Mouse (Mus musculus) erythroblast, embryonic 14.5 days (primary cell): ENCODE results near the gene Trpd52l3. TPM values are rescaled to one million over a fixed set of nuclear protein-coding genes. Genes with fewer than 3 reads are reported as not detected.

Experiments used
- H3K27me3 ChIP-seq: 2 replicates; pipeline ENCODE4 v1.6.1; 2012; ENCODE audit warnings: inconsistent platforms; ENCODE audit not compliant: control insufficient read depth
- H3K36me3 ChIP-seq: 2 replicates; pipeline ENCODE4 v1.6.1; 2012; ENCODE audit warnings: mild to moderate bottlenecking, inconsistent platforms; ENCODE audit not compliant: control insufficient read depth
- H3K4me1 ChIP-seq: 2 replicates; pipeline ENCODE4 v1.6.1; 2012; ENCODE audit warnings: inconsistent platforms; ENCODE audit not compliant: control insufficient read depth
- H3K4me3 ChIP-seq: replicated peaks from 2 replicates; pipeline ENCODE3; 2012; ENCODE audit warnings: moderate library complexity, mild to moderate bottlenecking, inconsistent platforms
- H3K9me3 ChIP-seq: 2 replicates; pipeline ENCODE4 v1.6.1; 2012; ENCODE audit warnings: low read length, inconsistent platforms, mixed read lengths; ENCODE audit not compliant: control insufficient read depth
- GATA1 ChIP-seq: IDR thresholded peaks from 2 replicates; pipeline ENCODE4 v1.6.1; 2012; ENCODE audit warnings: low read length, inconsistent platforms, mixed read lengths
- TAL1 ChIP-seq: IDR thresholded peaks from 3 replicates; pipeline ENCODE4 v1.6.1; 2012; ENCODE audit warnings: low read length, inconsistent platforms, mixed read lengths
- polyA plus RNA-seq: library from polyadenylated mRNA; stranded (reverse); fragments of >175 nt; gene quantifications from 2 replicates; pipeline ENCODE4 v1.2.3, GENCODE M21; 2012

Trpd52l3 gene
- polyA plus RNA-seq, 1 experiment = not detected

GRCm38 (mm10) chr19:30045857-30046256 is 42.3 kb downstream of the Trpd52l3 start:
- TF ChIP-seq TAL1 (no peak), GATA1 (no peak)
- no peak overlapping the region for H3K4me3 ChIP-seq
- H3K4me1 ChIP-seq = peaks cover 28% of the 10 kb centered on the region
- H3K27me3 ChIP-seq = no peaks in the 10 kb centered on the region
- peaks cover 4% of the 10 kb centered on the region; the same call in 1 of the 2 replicates for H3K9me3 ChIP-seq
- peaks cover 79% of the 10 kb centered on the region for H3K36me3 ChIP-seq

DNA sequence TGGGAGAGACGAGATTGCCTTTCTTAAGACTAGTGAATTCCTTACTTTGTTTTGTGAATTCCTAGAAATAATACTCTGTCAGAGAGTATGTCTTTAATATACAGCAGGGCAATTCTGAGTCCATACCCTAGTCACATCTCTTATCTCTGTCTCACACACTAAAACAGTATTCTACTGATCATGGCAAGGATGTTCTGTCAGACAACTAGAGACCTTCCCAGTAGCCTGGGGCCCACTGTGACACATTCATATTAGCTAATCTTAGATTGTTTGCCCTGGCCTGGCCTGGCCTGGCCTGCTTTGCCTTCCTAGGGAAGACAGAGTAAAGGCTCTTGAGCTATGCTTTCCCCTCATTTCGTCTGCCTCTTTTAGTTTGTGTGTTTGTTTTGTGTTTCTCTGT is 47.0 kb downstream of the Trpd52l3 start:
- peaks cover 4% of the 10 kb centered on the region; the same call in 1 of the 2 replicates for H3K9me3 ChIP-seq
- peaks cover 54% of the 10 kb centered on the region for H3K4me1 ChIP-seq
- H3K27me3 ChIP-seq = no peaks in the 10 kb centered on the region
- TF ChIP-seq TAL1 (no peak), GATA1 (no peak)
- H3K4me3 ChIP-seq = peak overlapping the region; percentile 33
- peaks cover 60% of the 10 kb centered on the region for H3K36me3 ChIP-seq

DNA sequence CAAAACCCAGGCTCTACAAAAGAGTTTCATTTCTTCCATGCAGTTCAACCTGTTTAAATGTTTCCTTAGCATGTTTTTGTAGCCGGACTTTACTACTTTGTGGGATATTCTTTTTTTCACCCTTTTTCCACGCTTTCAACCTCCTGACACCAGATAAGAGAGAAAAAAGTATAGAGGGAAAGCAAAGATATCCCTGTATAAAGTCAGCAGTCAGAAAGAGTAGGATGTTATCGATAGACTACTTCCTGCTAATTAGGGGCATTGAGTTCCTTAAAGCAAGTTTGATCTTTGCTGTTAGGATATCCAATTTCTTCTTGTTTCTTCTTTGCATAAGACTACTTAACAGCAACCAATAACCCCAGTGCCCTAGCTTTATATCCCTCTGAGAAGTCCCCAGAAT is 47.9 kb downstream of the Trpd52l3 start:
- no peak for TF ChIP-seq GATA1
- peaks cover 4% of the 10 kb centered on the region; the same call in 1 of the 2 replicates for H3K9me3 ChIP-seq
- H3K4me1 ChIP-seq = peaks cover 54% of the 10 kb centered on the region

GRCm38 (mm10) chr19:30054218-30054617 is 50.6 kb downstream of the Trpd52l3 start:
- H3K4me3 ChIP-seq = no peak overlapping the region
- TF ChIP-seq GATA1 = no peak
- no peak for TF ChIP-seq TAL1
- H3K4me1 ChIP-seq = peaks cover 43% of the 10 kb centered on the region
- H3K27me3 ChIP-seq = no peaks in the 10 kb centered on the region
- H3K9me3 ChIP-seq = no peaks in the 10 kb centered on the region
- H3K36me3 ChIP-seq = peaks cover 51% of the 10 kb centered on the region

More for the DNA sequence above, 47.9 kb downstream of the Trpd52l3 start:
- Histone ChIP-seq H3K36me3 (peaks cover 56% of the 10 kb centered on the region), H3K27me3 (no peaks in the 10 kb centered on the region), H3K4me3 (no peak overlapping the region)

Other genes with a start within 250 kb of the Trpd52l3 start
- 0.06 and 0.08 TPM in 2 replicates for gene 9930021J03Rik, start 197.8 kb upstream of the Trpd52l3 start, polyA plus RNA-seq
- 0.03 and 0.04 TPM in 2 replicates for gene Ranbp6, start 190.8 kb upstream of the Trpd52l3 start, polyA plus RNA-seq
- gene Il33, start 78.7 kb upstream of the Trpd52l3 start, polyA plus RNA-seq = not detected in 2 replicates
- gene Uhrf2, start 26.7 kb downstream of the Trpd52l3 start, polyA plus RNA-seq = 0.94 and 1.1 TPM in 2 replicates
- gene Gldc, start 171.6 kb downstream of the Trpd52l3 start, polyA plus RNA-seq = 0.03 TPM in 1 of 2 replicates, not detected in the other
- 0.05 TPM in 1 of 2 replicates, not detected in the other for gene Mbl2, start 229.2 kb downstream of the Trpd52l3 start, polyA plus RNA-seq